Mouse (Mus musculus): ENCODE results near the gene Eif4h.

GRCm38 (mm10) chr5:134647394-134647793 is 8.1 kb upstream of the Eif4h start:
- no peak for TF ChIP-seq CTCF (IDR thresholded peaks at IDR 0.05; ENCODE audit: low read depth, low read length)
- TF ChIP-seq EP300 (IDR thresholded peaks at IDR 0.05; ENCODE audit: insufficient read depth, low read depth, low read length), result 0 out of 2 replicates have a peak, but pooled peaks have one; percentile 19
